Mouse (Mus musculus) v-Abl transformed pro-B cells (cell line): ENCODE measurements around the gene Speg.

Experiments used
- in situ Hi-C, 2 experiments: fragments of 400-800 bp; cut with MboI; formaldehyde crosslinking; loops; one replicate each; pipeline ENCODE4 v1.15.1; 2025; ENCODE audit not compliant: unreplicated experiment in 2 of 2

Gene Speg

DNA sequence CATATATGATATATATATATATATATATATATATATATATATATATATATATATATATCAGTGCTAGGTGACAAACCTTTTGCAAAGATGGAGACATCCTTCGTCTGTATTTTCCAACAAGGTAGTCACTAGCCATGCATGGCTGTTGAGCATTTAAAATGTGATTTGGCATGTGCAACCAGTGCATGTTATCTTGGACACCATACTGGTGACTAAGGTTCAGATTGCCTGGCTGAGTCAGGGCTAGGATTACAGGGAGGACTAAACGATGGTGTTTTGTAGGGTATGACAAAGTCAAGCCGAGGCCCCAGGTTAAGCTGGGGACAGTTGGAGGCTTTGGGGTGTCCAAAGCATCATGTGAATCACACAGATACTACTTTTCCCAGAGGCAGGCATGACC, 80.3 kb downstream of the Speg start:
- in situ Hi-C loops: no loop called here

DNA sequence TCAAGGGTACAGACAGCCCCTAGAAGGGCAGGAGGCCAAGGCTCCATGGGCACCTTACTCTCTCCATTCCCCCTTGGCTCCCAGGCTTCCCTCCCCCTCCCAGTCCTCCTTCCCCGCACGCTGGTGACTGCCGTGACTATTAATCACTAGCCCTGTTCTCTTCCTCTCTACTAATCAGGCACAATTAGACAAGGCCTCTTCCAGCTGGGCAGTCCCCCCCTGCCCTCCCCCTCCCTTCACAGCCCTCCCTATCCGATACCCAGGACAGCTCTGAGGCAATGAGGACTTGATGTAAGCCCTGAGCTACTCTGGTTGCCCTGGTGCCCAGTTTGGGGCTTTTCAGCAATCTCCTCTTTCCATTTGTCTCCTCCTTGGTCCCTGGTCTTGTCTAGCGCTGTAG, 80.9 kb downstream of the Speg start:
- in situ Hi-C loops: no loop called here

DNA sequence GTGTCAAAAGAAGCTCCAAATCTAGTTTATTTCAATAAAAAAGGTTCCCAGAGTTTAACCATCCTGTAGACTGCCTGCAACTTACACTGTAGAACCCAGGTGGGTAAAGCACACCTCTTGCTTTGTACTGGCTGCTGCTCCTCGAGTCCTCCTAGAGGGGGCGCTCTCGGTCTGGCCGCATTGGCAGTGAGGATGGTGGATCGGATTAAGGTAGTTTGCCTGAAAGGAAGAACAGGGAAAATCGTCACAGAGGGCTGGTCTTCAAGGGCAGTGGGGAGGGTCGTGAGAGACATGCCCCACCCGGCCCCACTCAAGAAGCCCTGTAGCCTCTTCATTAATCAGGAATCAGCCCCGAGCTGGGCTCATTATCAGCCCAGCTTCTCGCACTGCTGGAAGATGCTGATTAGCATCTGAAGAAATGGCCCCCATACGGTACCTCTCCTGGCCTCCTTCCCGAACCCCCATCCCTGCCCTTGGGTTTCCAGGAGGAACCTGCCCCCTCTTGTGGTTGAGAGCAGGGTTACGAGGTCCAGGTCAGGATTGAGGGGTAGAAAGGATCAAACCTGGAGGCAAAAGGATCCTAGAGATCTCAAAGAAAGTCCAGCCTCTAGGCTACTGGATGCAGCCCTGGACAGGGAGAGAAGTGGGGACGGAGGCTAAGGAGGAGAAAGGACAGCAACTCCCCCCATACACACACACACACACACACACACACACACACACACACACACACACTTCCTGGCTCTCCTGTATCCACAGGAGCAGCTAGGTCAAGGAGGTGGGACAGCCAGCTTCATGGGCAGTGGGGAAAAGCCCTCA, 81.9 kb downstream of the Speg start:
- in situ Hi-C loops: no loop called here

DNA sequence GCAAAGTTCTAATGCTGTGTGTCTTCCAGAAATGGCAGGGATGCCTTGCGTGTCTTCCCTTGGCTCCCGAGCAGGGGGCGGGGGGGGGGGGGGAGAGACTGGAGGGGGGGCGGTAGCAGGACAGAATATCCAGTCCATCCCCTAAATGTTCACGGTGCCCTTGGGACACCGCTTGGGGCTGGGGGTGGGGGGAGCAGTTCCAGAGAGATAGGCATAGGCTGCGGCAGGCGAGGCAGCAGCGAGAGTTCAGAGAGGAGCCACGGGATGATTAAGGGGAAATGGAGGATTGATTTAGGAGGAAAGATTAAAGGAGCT, 82.6 kb downstream of the Speg start:
- in situ Hi-C loops: no loop called here

DNA sequence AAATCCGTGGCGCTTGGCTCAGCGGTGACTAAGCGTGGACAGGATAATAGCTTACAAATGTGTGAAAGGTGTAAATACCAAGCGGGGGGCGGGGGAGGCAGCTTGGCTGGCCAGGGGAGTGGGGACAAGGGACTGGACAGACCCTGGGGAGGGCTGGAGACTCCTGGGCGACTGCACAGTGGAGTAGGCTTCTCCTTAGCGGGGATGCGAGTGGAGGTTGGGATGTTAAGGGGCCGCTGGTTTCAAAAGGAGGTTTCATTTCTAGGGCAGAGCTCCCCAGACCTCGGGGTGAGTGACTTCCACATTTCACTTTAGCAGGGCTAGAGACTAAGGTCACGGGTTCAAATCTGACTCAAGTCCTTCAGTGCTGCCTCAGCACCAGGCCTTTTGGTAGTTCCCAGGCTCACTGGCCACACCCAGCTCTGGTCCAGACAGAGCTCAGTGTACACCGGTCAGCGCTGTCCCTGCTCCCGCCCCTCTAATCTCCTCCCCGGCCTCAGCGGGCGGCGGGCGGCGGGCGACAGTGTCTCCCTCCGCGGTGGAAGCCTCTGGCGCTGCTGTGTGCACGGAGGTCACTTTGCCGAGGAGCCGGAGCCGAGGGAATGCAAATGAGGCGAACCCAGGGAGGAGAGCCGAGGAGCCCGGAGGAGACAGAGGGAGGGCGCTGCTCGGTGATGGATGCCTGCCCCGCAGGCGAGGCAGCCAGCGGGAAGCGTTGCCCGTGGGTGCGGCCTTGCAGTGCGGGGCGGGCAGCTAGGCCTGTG, 83.1 kb downstream of the Speg start:
- in situ Hi-C loops: no loop called here

DNA sequence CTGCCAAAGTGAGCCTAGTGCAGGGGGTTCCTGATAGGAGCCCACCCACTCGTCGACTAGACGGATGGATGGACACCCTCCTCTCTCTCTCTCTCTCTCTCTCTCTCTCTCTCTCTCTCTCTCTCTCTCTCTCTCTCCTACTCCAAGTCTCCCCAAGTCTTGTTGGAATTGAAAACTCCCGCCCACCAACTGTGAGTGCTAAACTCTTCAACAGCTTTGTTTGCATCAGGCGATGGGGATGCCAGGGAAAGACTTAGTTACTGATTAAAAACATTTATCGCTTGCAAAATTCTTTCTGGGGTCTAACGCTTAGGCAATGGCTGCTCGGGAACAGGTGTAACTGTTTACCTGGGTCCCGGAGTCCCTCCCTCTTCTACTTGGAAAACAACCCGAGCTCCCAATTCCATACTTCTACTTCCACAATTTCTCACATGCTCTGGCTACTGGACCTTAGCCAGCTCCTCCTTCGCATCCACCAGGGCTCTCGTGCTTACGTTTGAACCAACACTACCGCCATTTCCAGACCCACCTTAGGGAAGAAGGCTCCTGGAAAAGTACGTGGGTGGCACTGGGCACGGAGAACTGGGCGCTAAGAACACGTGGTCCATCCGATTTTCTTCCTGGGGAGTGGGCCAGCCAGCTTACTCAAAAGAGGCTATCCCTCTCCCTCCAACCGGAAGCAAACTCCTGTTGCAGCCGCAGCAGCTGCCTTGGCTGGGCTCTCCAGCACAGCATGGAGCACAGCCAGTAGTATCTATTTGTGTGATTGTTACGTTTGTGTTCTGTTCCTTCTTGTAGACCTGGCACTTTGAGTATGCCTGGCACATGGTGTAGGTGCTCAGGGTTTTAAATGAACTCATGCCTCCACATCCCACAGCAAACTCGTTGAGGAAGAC, 83.9 kb downstream of the Speg start:
- in situ Hi-C loops: no loop called here

DNA sequence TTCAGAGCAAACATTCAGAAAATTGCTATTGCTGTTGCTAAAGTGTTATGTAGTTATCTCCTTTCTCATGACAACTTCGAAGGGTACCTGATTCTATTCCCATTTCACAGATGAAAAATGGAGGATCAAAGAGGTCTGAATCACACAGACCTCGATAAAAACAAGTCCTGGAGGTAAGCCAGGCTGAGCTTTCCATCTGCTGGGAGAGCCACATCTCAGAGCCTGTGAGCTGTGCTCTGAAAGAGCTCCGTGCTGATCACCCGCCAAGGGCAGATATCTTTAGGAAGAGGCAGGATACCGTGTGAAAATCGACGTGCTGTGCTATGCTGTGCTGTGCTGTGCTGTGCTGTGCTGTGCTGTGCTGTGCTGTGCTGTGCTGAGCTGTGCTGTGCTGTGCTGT, 85.2 kb downstream of the Speg start:
- in situ Hi-C loops: loop anchor here (5.0 to 10.0 kb wide), 2 partner anchors 58 to 205 kb away; no protein-coding TSS in a partner anchor

DNA sequence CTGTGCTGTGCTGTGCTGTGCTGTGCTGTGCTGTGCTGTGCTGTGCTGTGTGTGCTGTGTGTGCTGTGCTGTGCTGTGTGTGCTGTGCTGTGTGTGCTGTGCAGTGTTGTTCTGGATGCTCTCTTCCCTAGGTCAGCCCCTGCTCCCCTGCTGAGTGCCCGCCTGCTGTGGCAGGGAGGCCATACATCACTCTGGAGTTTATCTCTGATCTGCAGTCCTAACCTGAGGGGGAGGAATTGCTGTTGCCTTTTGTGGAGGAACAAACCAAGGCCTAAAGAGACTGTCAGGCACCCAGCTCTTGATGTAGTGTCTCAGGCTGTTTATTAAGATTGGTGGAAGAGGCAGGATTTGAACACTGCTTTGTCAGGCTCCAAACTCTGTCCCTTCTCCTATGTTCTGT, 87.5 kb downstream of the Speg start:
- in situ Hi-C loops: loop anchor here (5.0 to 10.0 kb wide), 2 partner anchors 60 to 208 kb away; no protein-coding TSS in a partner anchor

DNA sequence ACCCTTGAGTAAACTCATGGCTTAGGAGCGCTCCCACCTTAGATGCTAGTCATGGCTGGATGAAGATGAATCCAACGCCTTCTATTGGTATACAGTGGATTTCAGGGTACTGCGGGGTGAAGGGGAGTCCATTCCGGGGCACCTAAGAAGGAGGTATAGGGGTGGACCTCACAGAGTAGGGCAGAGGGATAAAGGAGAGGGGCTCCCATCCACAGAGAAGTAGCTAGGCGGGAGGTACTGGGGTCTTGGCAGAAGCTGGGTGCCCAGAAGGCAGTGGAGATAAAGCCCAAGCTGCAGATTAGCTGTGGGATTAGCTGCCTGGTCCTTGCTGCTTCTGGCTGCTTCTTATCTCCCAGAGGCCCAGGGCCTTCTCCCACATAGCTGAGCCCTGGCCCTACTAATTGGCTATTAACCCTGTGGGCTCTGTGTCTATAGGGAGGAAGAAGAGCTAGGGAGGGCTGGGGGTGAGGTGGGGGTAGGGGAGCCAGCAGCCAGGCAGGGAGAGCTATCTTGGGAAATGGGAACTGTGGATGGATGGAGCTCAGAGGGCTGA, 88.6 kb downstream of the Speg start:
- in situ Hi-C loops: loop anchor here (5.0 to 10.0 kb wide), 2 partner anchors 61 to 209 kb away; no protein-coding TSS in a partner anchor

DNA sequence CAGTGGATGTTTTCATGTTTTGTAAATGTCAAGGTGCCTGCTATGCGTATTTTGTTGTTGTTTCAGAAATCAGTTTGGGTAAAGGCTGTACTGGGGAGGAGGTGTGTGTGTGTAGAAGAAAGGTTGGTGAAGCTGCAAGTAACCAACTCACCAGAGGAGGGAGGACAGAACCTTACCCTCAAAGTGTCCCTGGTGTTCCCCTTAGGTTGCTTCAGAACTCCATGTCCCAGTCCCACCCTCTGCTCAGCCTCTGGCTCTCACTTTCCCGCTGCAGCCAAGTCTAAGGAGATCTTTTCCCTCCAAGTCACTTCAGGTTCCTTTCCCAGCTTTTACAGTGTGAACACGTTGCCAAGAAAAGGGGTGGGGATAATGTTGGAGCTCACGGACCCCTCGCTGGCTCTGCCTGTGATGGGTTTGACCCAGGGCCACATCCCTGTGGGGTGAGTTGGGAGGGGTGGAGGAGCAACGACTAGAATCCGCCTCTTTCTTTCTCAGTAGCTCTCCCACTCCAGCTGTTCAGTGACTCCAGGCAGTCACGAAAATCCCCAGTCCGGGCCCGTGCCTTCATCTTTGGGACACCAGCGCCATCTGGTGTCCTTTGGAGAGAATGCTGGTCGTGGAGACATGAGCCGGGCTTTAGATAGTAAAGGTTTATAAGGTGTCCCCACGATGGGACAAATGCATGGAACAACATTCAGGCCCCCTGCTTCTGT, 92.3 kb downstream of the Speg start:
- in situ Hi-C loops: loop anchor here (5.0 to 10.0 kb wide), 2 partner anchors 125 to 213 kb away; no protein-coding TSS in a partner anchor

DNA sequence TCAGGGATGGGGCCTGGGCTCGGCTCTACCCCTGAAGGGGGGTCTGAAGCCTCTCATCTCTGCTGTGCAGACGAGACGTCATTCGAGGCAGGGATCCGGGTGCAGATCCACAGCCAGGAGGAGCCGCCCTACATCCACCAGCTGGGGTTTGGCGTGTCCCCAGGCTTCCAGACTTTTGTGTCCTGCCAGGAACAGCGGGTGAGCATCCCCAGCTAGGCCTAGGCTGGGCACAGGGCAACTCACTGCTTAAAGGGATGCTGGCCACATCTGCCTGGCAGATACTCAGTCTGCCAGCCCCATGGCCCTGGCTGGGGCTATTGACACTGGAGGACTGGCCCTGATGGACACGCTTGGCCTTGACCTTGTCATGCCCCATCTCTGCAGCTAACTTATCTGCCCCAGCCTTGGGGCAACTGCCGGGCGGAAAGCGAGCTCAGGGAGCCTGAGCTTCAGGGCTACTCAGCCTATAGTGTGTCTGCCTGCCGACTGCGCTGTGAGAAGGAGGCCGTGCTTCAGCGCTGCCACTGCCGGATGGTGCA, 94.3 kb downstream of the Speg start:
- in situ Hi-C loops: loop anchor here (5.0 to 10.0 kb wide), 2 partner anchors 127 to 215 kb away; no protein-coding TSS in a partner anchor

DNA sequence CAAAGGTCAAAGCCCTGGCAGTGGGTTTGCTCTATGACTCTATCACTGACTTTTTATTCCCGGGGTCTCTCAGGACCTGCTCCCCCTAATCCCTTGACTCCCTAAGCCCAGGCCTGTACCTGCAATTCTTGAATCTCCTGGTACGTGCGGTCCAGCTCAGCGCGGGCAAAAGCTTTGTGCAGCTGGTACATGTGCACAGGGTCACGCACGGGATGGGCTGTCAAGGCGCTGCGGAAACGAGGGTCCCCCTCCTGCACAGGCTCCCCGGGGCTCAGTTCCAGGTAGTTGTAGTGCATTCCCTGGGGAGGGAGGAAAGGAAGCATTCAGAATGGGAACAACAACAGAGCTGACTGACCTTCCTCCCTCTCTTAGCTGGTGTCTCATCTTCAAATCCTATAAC, 101.3 kb downstream of the Speg start:
- in situ Hi-C loops: loop anchor here (5.0 kb wide), 4 partner anchors 46 to 121 kb away; partner anchors contain the start of gene Stk11ip (in 1 of the 2)

DNA sequence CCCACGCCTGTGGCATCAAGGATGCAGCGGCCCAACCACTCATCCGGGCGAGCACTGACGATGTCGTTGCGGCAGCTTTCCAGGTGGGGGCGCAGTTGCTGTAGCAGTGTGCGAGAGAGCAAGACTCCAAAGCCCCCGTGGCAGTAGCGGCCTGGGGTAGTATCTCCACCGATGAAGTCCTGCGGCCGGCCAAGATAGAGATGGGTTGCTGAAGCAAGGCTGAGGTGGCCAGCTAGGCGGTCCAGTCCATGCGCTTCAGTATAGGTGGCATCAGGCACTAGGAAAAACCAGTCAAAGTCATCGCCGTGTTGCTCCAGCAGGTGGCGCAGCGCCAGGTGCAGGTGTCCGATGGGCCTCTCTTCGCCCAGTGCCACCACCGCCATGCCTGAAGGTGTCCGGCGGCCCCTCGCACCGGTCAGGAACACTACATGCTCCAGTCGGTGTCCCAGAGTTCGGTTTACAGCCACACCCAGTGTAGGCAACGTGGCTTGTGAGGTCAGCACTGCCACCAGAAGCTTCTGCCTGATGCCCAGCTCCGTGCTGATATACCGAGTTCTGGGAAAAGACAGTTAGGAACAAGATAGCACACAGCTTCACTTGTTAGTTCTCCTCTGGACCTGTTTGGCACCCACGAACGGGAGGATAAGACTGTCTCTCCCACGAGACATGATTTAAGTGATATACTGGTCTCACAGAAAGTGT, 102.3 kb downstream of the Speg start:
- in situ Hi-C loops: loop anchor here (5.0 kb wide), 4 partner anchors 45 to 120 kb away; partner anchors contain the start of gene Stk11ip (in 1 of the 2)

DNA sequence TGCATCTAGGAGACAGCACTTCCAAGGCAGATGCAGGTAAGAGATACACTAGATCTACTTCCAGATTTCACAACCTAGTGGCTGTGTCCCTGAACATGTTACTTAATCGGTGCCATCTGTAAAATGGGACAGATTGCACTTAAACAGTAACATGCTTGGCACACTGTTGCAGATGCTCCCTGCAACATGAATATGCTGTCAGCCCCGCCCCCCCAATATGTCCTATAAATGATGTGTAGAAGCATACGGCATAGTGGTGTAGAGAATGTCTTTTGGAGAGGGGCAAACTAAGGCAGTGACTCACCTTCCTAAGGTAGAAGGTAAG, 102.8 kb downstream of the Speg start:
- in situ Hi-C loops: loop anchor here (5.0 kb wide), 4 partner anchors 44 to 119 kb away; partner anchors contain the start of gene Stk11ip (in 1 of the 2)

DNA sequence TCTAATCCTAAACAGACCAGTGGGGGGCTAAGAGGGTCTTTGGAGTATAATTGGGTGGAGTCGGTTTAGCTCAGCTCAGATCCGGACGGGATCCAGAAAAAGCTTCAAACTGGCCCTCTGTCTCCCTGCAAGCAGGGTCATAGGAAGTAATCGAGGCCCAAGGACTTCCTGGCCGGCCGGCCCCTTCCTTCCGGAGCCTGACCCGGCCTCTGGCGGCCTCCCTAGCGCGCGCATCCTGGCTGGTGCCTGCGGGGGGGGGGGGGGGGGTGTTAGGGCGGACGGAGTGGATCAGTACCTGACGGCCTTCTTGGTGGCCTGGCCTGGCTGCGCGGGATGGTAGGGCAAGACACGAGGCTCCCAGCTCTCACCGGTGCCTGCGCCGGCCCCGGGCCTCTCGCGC, 103.4 kb downstream of the Speg start:
- in situ Hi-C loops: loop anchor here (5.0 kb wide), 4 partner anchors 44 to 119 kb away; partner anchors contain the start of gene Stk11ip (in 1 of the 2)

DNA sequence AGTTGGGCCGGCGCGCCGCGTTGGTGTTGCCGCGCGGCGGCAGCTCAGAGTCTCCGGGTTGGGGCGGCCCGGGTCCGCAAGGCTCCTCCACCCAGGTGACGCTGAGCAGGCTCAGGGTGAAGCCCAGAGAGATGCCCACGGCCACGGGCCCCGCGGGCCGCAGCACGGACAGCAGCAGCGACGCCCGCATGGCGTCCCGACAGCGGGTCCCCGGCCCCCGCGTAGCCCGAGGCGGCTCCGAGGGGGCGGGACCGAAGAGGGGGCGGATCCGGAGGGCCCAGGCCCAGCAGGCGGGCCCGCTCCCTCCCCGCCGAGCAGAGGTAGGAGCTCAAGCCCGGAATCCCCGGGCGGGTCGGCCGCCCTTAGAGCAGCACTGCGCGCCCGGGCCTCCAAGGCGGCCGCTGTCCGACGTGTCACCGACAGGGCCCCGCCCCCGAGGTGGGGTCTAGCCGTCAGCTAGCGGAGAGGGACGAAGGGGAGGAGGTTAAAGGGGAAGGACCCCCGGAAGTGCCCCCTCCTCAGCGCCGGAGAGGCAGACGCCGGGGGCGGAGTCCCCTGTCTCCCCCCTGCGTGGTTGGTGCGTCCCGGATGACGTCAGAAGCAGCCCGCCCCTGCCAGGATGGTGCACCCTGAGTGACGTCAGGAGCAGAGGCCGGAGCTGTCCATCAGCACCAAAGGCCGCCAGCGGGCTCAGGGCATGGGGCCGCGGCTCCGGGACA, 104.0 kb downstream of the Speg start, which contains the start of the genes Chpf and Tmem198:
Gene Chpf, minus strand, starts transcription at position 392 of the 719 bp plus-strand sequence.
Gene Tmem198, plus strand, starts transcription at position 617 of the 719 bp plus-strand sequence.
- in situ Hi-C loops: loop anchor here (5.0 kb wide), 4 partner anchors 43 to 118 kb away; partner anchors contain the start of gene Stk11ip (in 1 of the 2)

DNA sequence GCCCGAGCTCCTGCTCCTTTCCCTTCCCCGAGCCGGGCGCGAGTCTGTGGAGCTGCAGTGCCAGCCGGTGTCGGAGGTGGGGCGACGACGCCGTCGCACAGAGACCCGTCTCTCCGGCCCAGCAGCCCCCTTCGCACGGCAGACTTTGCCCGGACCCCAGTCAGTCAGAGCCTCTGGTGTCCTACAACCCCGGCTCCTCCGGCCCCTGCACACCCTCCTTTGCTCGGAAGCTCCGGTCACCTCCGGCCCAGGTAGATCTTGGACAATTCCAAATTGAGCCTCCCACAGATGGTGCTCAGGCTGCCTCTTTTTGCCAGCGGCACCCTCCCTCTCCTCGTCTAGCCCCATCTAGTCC, 104.5 kb downstream of the Speg start:
- in situ Hi-C loops: loop anchor here (5.0 kb wide), 4 partner anchors 43 to 118 kb away; partner anchors contain the start of gene Stk11ip (in 1 of the 2)

DNA sequence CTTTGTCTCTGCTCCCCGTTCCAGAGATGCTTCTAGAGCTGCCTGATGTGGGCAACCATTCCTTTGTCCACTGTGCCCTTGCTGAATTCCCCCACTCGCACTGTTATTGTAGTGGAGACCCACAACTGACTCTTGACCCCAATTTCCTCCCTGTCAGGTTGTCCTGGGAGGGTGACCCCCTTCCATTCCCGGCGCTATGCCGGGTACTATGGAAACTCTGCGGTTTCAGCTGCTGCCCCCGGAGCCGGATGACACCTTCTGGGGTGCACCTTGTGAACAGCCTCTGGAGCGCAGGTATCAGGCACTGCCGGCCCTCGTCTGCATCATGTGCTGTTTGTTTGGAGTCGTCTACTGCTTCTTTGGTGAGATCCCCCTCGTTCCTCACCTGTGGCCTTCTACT, 104.9 kb downstream of the Speg start:
- in situ Hi-C loops: loop anchor here in 1 of 2 experiments (5.0 kb wide), 1 partner anchor 37 kb away; no protein-coding TSS in a partner anchor
